Mouse (Mus musculus) erythroblast, embryonic 14.5 days (primary cell): ENCODE measurements around the gene Gm10837. TPM values are rescaled to one million over a fixed set of nuclear protein-coding genes. Genes with fewer than 3 reads are reported as not detected.

Source experiments
- H3K27me3 ChIP-seq: 2 replicates; pipeline ENCODE4 v1.6.1; 2012; ENCODE audit warnings: inconsistent platforms; ENCODE audit not compliant: control insufficient read depth
- H3K36me3 ChIP-seq: 2 replicates; pipeline ENCODE4 v1.6.1; 2012; ENCODE audit warnings: mild to moderate bottlenecking, inconsistent platforms; ENCODE audit not compliant: control insufficient read depth
- H3K4me1 ChIP-seq: 2 replicates; pipeline ENCODE4 v1.6.1; 2012; ENCODE audit warnings: inconsistent platforms; ENCODE audit not compliant: control insufficient read depth
- H3K4me3 ChIP-seq: replicated peaks from 2 replicates; pipeline ENCODE3; 2012; ENCODE audit warnings: moderate library complexity, mild to moderate bottlenecking, inconsistent platforms
- H3K9me3 ChIP-seq: 2 replicates; pipeline ENCODE4 v1.6.1; 2012; ENCODE audit warnings: low read length, inconsistent platforms, mixed read lengths; ENCODE audit not compliant: control insufficient read depth
- GATA1 ChIP-seq: IDR thresholded peaks from 2 replicates; pipeline ENCODE4 v1.6.1; 2012; ENCODE audit warnings: low read length, inconsistent platforms, mixed read lengths
- TAL1 ChIP-seq: IDR thresholded peaks from 3 replicates; pipeline ENCODE4 v1.6.1; 2012; ENCODE audit warnings: low read length, inconsistent platforms, mixed read lengths
- polyA plus RNA-seq: library from polyadenylated mRNA; stranded (reverse); fragments of >175 nt; gene quantifications from 2 replicates; pipeline ENCODE4 v1.2.3, GENCODE M21; 2012

Gene Gm10837
- polyA plus RNA-seq: not detected in 2 replicates

DNA sequence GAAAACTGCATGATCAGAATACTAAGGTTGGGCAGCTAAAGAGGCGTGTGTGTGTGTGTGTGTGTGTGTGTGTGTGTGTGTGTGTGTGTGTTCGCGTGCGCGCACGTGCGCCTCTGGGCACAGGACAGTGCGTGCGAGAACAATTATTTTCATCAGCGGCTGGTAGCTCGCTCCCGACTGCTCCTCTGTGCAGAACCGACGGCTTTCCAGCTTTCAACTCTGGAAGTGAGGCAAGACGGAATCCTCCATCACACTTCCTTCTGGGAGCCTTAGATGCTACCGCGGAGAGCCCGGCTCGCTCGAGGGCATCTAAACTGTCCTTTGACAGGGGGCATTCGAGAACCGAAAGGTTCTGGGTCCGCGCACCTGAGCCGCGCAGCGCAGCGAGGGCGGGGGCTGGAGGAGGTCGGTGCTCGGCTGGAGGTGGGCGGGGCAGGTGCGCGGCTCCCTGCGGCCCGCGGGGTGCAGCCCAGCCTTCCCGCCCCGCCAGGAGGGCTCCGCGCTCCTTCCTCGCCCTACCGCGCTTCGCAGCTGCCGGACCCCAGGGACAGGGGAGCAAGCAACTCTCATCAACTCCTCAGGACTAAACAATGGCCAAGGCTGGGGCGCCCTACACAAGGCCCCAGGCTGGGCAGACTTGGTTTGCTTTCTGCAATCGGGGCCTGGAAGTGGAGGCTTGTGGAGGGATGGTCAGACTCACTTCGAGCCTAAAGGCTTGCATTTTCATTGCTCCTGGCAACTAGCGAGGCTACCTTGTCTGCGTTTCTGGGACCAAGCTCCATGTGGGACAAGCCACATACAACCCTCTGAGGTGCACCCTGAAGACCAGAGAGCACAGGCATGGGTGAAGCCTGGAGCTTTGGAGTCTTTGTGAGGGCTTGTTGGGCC is at the start of gene Gm10837:
Gene Gm10837, plus strand, starts transcription at position 146 of the 888 bp plus-strand sequence.
- Histone ChIP-seq H3K27me3 (peaks cover 75% of the 10 kb centered on the region), H3K9me3 (peaks cover 2% of the 10 kb centered on the region; the same call in 1 of the 2 replicates), H3K36me3 (no peaks in the 10 kb centered on the region), H3K4me1 (no peaks in the 10 kb centered on the region), H3K4me3 (no peak within 1 kb of the TSS)
- TF ChIP-seq GATA1 (no peak), TAL1 (no peak)

DNA sequence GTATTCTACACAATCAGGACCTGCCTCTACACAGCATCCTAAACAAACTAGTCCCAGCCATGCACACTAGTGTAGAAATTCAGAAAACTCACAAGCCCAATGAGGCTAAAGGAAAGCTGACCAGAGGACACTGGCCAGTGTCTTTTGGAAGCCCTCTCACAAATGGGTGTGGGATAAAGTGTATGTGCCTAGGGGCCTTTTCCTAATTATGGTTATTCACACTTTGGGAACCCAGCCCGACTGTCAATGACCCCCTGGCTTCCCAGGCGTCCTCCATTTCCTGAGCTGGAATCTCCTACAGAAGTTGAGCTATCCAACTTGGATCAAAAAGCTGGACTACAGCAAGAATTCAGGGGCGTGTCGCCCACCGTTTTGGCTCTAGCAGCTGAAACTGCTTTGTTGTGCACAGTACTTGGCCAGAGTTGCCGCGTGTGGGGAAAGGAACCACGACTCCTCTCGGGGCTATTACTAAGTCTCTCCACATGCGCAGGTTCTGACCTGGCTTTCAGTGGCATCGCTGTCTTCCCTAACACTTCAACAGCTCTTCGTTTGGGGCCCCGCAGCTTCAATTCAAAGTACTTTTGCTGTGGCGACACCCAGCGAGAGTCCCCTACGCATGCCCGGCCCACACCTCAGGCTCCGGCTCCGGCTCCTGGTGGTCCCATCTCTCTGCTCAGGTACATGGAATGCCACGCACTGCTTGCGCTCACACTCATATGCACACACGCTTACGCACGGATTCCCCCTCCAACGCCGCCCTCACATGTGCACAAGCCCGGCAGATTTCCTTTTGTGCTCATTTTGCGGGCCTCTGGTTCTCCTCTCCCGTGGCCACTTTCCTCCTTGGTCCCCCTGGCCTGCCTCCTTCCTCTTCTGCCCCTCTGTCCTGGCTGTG is 40.5 kb upstream of the Gm10837 start:
- H3K27me3 ChIP-seq: peaks cover 61% of the 10 kb centered on the region
- H3K36me3 ChIP-seq: no peaks in the 10 kb centered on the region
- no peaks in the 10 kb centered on the region for H3K9me3 ChIP-seq
- no peaks in the 10 kb centered on the region for H3K4me1 ChIP-seq
- no peak overlapping the region for H3K4me3 ChIP-seq
- TF ChIP-seq TAL1 (no peak), GATA1 (no peak)

DNA sequence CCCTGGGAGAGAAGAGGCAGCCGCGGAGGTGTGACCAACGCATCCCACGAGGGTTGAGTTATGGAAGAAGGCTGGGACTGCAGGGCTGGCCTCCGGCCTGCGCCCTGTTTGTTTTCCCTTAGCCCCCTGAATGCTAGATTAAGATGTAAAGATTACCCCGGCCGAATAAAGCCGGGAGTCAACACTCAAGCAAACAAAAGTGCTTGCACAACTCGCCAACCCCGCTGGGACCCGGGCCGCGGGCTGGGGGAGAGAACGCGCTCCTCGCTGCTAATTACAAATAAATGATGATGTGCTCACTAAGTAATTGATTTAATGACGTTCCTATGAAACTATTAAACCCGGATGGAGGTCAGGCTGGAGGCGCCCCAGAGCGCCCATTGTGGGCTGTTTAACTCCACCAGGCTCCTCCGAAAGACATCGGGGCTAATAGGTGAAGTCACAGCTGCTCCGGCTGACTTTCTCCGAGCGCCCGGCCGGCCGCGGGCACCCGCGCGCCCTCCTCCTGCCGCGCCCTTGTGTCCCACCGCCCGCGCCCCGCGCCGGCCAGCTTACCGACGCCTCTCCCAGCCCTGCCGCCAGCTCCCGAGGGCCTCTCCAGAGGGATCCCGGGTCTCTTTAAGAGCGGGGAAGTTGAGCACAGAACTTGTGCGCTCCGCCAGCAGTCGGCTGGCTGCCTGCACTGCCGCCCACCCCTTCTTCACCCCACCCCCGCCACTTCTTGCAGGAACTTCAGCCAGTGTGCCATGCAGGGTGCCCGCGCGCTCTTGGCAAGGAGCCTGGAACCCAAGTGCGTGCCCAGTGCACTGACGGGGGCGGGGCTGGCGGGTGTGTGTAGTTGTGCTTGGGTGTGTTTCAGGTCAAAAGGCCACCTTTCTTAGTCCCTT is 39.6 kb upstream of the Gm10837 start, which contains the start of gene Gm5089:
Gene Gm5089, minus strand, starts transcription at position 620 of the 887 bp plus-strand sequence.
- TF ChIP-seq GATA1 (no peak), TAL1 (no peak)
- H3K27me3 ChIP-seq: peaks cover 66% of the 10 kb centered on the region
- no peaks in the 10 kb centered on the region for H3K4me1 ChIP-seq
- H3K36me3 ChIP-seq: no peaks in the 10 kb centered on the region
- H3K9me3 ChIP-seq: no peaks in the 10 kb centered on the region
- H3K4me3 ChIP-seq: no peak within 1 kb of the TSS

DNA sequence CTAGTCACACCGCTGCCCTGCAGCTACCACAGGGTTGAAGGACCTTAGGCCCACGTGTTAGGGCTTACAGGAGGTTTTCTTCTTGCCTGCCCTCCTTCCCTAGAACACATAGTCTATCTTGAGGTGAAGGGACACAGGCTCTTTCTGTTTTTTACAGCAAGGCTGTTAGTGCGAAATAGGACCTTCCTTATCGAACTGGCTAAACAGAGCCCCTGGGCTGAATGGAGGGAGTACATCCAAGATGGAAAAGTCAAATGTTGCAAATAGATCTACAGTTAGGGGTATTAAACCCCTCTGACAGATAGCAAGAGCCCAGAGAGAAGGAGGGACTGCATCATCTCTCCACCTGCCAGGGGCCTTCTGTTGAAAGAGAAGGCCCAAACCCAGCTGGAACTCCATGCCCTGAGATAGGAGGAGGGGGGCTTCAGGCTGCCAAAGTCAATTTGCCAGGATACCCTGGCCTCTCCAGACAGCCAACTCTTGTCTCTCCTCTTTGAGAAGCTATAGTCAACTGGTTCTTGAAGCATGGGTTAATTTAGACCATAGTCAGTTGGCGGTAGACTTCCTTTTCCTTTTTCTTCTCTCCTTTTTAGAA is 38.7 kb upstream of the Gm10837 start:
- TF ChIP-seq TAL1: no peak
- TF ChIP-seq GATA1: no peak
- H3K4me3 ChIP-seq: no peak overlapping the region
- no peaks in the 10 kb centered on the region for H3K36me3 ChIP-seq
- H3K9me3 ChIP-seq: no peaks in the 10 kb centered on the region
- H3K27me3 ChIP-seq: peaks cover 70% of the 10 kb centered on the region
- H3K4me1 ChIP-seq: no peaks in the 10 kb centered on the region

DNA sequence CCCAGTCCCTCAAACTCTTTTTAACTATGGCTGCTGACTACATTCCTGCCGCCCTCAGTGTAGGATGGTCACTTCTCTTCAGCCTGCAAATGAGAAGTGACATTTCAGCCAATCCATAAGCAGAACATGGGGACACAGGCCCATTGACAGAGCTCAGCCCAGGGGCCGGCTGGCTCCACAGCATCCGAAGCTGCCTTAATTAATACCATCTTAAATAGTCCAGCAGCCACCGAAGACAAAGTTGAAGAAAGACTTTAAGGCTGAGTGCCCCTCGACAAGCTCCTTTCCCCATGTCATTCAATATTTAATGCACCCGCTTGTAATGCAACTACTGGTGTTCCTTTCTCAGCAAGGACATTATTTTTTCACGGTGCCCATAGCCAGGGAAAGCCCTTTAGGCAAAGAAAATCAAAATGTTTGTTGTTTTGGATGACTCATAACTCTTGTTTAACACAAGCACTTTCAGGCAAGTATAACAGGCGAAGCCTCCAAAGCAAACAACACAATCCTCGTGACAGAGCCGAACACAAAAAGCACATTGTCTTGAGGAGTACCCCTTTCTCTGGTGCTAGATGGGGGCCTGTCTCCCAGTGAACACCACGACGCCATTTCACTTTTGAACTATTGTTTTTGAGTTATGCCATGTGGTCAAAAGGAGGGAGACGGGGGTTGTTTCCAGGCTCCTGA is 37.5 kb upstream of the Gm10837 start:
- Histone ChIP-seq H3K4me3 (no peak overlapping the region), H3K36me3 (no peaks in the 10 kb centered on the region), H3K4me1 (no peaks in the 10 kb centered on the region), H3K27me3 (peaks cover 70% of the 10 kb centered on the region), H3K9me3 (no peaks in the 10 kb centered on the region)
- no peak for TF ChIP-seq GATA1
- TF ChIP-seq TAL1: no peak

DNA sequence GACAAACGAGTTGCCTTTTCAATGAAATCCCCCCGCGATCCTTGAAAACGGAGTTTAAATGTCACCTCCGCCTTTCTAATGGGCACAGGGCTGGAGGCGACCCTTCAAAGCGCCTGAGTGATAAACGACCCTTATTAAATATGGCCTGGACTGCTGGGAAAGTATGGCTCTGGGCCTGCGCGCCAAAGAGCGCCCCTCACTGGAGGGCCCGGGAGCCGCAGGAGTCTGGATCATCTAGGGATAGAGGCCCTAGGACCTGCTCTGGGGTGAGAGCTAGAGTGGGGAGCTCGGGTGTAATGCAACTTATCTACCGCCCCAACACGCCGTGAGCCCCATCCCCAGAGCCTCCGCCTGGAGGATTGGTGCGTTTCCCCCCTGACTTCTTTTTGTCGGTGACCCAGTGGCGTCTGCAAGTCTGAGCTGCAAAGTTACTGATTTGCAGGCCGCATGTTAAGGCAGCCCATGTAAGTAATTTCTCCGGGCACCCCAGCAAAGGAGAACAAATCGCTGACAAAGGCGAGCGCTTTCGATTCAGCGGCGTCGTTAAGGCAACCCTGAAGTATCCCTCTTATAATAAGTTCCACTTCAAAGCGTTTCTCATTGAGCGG is 36.9 kb upstream of the Gm10837 start:
- no peaks in the 10 kb centered on the region for H3K9me3 ChIP-seq
- no peaks in the 10 kb centered on the region for H3K4me1 ChIP-seq
- no peak overlapping the region for H3K4me3 ChIP-seq
- TF ChIP-seq GATA1 (no peak), TAL1 (no peak)
- peaks cover 68% of the 10 kb centered on the region for H3K27me3 ChIP-seq
- H3K36me3 ChIP-seq: no peaks in the 10 kb centered on the region

DNA sequence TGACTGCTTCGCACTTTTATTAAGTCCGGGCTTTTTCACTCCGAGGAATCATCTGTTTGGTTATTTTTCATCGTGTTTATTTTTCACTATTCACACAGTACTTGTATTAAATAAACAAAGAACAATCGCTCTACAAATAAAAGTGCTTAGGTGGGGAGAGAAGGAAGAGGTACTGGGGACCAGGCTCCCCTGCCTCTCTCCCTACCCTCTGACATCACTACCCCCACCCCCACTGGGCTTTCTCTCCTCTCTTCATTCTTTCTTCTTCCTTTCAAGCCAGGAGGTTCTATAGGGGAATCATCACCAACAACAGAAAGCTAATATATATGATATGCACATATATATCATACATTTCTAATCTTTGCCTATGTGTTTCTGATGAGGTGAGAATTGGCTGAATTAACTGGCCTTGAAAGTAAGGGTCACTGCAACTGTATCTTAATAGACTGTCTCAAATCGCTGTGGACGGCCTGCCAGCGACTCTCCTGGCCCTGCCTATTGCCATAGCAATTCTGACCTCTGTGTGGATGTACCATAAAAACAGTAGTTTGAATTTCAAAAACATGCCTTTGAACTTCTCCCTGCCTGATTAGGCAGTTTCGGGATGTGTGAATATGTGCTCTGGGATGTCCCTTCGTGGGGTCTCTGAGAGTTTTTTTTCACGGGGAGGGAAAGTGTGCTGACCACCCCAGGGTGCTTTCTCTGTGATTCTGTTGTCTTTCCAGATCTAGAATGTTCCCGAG is 36.2 kb upstream of the Gm10837 start:
- Histone ChIP-seq H3K4me3 (no peak overlapping the region), H3K27me3 (peaks cover 63% of the 10 kb centered on the region)

More for the DNA sequence above, 36.2 kb upstream of the Gm10837 start:
- TF ChIP-seq TAL1 (no peak), GATA1 (no peak)
- H3K36me3 ChIP-seq: no peaks in the 10 kb centered on the region
- H3K9me3 ChIP-seq: no peaks in the 10 kb centered on the region
- no peaks in the 10 kb centered on the region for H3K4me1 ChIP-seq
